Mouse (Mus musculus): ENCODE data around the gene Ndufs6. TPM values are rescaled to one million over a fixed set of nuclear protein-coding genes. Genes with fewer than 3 reads are reported as not detected.

The Ndufs6 gene
- polyA plus RNA-seq (2012): 127 and 144 TPM in 2 replicates

DNA sequence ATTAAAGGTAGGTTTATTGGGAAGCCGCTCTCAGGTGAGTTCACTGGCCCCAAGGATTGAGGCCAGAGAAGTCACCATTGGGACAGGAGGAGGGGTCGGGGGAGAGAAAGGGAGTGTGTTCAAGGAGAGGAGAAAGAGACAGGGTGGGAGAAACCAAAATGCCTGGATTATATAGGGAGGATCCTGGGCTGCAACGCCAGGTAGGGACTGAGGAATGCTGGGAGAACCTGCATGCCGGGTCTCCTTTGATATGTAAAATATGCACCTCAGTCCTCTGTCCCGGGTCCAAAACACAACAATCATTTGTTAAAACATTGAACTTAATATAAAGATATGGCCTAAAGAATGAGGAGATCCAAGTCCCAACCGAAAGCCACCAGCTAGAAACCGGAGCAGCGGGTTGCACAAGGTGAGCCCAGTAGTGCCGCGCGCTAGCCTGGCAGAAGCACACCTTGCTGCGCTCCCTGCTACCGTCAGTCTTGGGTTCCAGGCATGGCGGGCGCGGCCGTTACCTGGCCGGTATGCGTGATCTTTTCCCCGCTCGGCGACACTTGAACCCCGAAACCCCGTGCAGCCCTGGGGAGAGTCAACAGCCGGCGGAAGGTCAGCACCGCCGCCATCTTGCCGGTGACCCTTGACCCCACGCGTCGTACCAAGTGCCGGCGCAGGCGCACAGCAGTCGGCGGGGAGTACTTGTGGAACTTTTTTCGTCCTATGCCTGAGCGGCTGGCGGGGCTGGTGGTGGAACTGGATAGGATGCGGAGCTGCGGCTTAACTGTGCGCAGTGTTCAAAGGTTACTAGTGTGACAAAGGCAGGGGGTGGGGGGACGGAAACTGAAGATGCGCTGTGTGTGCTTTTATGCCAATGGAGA is at the start of gene Ndufs6, which contains the start of gene Mrpl36:
Gene Ndufs6 (minus strand): TSS at position 716 of the 872 bp plus-strand sequence.
Gene Mrpl36 (plus strand): TSS at position 687 of the 872 bp plus-strand sequence.
- TF ChIP-seq GATA1 (IDR thresholded peaks at IDR 0.05; ENCODE audit: low read length): no peak

DNA sequence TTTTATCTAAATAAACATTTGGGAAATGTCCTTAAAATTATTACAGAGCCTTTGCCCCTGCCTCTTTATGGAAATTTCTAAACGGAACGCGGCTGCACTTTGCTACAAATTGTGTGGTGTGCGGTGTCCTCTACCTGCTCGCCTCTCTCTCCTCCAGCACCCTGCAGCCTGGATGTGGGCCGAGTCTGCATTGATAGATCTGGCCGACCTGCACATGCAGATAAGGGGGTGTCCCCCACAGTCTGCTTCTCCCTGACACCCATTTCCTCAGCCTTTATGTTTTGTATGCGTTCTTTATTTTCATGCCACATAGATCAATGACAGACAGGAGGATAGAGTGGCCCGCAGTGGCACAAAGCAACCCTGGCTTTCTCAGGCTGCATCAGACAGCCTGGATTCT is 49.3 kb upstream of the Ndufs6 start:
- TF ChIP-seq GATA1 (IDR thresholded peaks at IDR 0.05; ENCODE audit: low read length): no peak

DNA sequence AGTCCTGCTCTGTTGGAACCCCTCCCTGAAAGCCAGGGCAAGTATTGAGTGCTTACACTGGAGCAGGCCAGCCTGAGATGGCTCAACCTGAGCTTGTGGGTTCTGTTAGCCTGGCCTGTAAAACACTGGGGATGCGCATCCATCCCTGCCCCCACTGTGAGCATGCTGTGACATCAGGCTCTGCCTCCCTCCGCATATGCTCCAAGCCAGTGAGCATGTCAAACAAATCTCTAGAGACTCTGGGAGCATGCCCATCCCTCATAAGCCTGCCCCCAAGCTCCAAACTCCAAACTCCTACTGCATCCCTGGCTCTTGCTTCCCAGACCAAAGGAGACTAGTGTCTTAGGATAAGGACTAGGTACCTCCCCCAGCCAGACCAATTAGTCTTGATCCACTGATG is 46.3 kb upstream of the Ndufs6 start:
- TF ChIP-seq GATA1 (IDR thresholded peaks at IDR 0.05; ENCODE audit: low read length): no peak

DNA sequence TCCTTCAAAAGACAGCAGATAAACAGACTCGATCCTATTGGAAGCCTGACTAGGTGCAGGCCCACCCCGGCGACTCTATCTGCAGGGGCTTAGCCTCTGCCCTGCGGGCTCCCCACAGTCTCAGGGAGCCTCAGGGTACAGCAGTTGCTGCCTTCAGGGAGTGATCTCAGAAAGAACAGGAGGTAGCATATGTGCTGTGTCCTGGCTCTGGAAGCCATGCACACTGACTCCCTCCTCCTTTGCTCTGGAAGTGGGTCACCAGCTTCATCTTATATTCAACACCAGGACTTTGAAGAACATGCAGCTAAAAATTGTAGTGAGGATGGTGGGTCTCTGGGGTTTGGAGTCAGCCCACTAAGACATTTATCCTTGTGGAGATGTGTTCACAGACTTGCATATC is 45.0 kb upstream of the Ndufs6 start:
- no peak for TF ChIP-seq GATA1 (IDR thresholded peaks at IDR 0.05; ENCODE audit: low read length)

- no peak for TF ChIP-seq GATA1 (IDR thresholded peaks at IDR 0.05; ENCODE audit: low read length)
These were observed 28.8 kb upstream of the Ndufs6 start for GRCm38 (mm10) chr13:73357106-73357505.

- no peak for TF ChIP-seq GATA1 (IDR thresholded peaks at IDR 0.05; ENCODE audit: low read length)
These were observed 24.1 kb upstream of the Ndufs6 start for GRCm38 (mm10) chr13:73352491-73352890.

- no peak for TF ChIP-seq GATA1 (IDR thresholded peaks at IDR 0.05; ENCODE audit: low read length)
These were observed 23.6 kb upstream of the Ndufs6 start for GRCm38 (mm10) chr13:73351910-73352309.

DNA sequence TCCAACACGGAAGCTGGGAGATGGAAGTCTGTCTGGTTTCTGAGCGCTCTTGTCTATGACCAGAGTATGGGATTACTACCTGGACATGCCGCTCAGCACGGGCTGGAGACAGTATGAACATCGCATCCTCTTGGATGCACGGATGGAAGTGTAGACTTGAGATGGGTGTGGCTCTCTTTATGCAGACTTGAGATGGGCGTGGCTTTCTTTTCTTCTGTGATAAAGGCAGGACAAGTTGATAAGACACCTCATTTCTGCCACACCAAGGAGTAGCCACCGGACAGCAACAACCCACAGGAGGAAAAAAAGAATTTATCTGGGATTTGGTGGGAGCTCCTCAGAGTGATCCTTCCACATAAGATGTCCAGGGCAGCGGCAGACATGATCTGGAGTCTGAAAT is 22.4 kb upstream of the Ndufs6 start:
- TF ChIP-seq GATA1 (IDR thresholded peaks at IDR 0.05; ENCODE audit: low read length): no peak

DNA sequence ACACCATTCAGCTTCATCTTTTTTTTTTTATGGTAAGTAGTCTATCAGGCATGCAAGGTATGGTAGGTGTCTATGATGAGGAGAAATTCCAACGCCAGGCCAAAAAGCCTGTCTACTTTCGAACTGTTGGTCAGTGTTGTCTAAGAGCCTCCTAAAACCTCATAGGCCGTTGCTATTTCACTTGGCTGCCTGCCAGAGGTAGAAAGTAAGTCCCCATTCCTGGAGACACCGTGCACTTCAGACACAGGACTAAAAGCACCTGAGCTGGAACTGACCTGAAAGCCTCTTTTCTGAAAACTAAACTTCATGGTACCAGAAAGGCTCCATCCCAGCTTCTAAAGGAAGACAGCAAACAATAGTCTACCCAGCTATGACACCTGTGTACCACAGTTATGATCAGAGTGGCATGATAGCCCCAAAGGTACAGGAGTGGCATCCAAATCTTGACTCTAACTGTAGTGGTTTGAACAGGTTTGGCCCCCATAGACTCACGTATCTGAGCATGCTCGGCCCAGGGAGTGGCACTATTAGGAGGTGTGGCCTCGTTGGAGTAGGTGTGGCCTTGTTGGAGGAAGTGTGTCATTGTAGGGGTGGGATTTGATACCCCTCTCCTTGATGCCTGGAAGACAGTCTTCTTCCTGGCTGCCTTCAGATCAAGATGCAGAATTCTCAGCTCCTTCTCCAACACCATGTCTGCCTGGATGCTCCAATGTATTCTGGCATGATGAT is 19.7 kb upstream of the Ndufs6 start:
- no peak for TF ChIP-seq GATA1 (IDR thresholded peaks at IDR 0.05; ENCODE audit: low read length)

DNA sequence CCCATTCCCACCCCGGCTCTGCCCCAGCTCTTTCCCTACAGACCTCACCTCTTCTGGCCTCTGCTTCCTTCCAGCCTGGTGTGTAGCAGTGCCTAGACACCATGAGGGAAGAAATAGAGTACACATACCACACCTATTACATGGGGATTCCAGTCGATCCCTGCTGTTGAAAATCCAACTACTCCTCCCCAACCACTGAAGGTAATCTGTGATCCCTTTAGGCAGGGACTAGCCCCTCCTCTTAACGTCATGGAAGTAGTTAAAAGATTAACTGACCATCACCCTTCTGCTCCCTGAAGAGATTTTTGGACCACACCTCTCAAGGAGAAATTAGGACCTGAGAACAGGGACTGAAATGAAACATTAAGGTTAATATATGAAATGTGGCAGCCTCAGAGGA is 18.8 kb upstream of the Ndufs6 start:
- no peak for TF ChIP-seq GATA1 (IDR thresholded peaks at IDR 0.05; ENCODE audit: low read length)

DNA sequence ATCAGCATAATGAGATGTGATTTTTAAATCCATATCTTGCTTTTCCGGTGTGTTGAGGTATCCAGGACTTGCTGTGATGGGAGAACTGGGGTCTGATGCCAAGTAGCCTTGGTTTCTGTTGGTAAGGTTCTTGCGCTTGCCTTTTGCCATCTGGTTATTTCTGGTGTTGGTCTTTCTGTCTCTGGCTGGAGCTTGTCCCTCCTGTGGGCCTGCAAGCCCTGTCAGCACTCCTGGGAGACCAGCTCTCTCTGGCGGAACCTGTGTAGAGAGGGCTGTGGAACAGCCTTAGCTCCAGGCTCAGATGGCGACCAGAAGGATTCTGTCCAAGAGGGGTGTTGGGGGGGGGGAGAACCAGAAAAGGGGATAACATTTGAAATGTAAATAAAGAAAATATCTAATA is 18.4 kb upstream of the Ndufs6 start:
- no peak for TF ChIP-seq GATA1 (IDR thresholded peaks at IDR 0.05; ENCODE audit: low read length)

GRCm38 (mm10) chr13:73346131-73346530 is 17.8 kb upstream of the Ndufs6 start:
- no peak for TF ChIP-seq GATA1 (IDR thresholded peaks at IDR 0.05; ENCODE audit: low read length)

GRCm38 (mm10) chr13:73345102-73345890 is 17.0 kb upstream of the Ndufs6 start:
- TF ChIP-seq GATA1 (IDR thresholded peaks at IDR 0.05; ENCODE audit: low read length): no peak

DNA sequence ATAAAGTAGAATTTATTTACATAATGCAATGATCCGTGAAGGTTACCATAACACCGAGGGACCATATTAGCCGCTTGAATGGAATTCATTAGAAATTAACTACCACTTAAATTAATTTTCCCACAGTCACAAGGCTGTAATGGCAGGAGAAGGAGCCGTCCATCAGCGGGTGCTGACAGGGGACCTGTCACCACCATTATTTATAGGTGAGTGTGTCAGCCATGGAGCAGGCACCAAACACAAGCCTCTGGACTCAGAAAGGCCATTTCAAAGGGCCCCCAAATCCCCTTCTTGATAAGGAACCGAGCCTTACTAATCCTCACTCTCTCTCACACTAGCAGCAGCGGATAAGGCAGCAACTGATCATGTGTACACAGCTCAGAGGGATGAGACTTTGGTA is 8.4 kb upstream of the Ndufs6 start:
- TF ChIP-seq GATA1 (IDR thresholded peaks at IDR 0.05; ENCODE audit: low read length): no peak

- TF ChIP-seq GATA1 (IDR thresholded peaks at IDR 0.05; ENCODE audit: low read length): no peak
These were observed 3.4 kb upstream of the Ndufs6 start for GRCm38 (mm10) chr13:73331736-73332135.

Measured in G1E-ER4 (cell line).